Mouse (Mus musculus) MEL (cell line): ENCODE results near the gene Ank2. TPM values are rescaled to one million over a fixed set of nuclear protein-coding genes. Genes with fewer than 3 reads are reported as not detected.

Experiments
- DNase-seq: peaks from one replicate; pipeline ENCODE4 v3.0.0; 2011; ENCODE audit warnings: low read depth, low spot score
- H3K27ac ChIP-seq: 2 replicates; pipeline ENCODE4 v1.5.1; 2012; ENCODE audit warnings: low read depth, mild to moderate bottlenecking, control low read depth, low read length, moderate library complexity; ENCODE audit not compliant: control insufficient read depth
- H3K27me3 ChIP-seq, 2 experiments: fragments of 150-350 bp in 1 of 2; sonication (generic) in 1 of 2; 2 replicates each; pipeline ENCODE4 v1.6.1; 2012; ENCODE audit warnings: low read length in 2 of 2, mild to moderate bottlenecking in 2 of 2, improper control_type of control experiment in 1 of 2, moderate library complexity in 1 of 2; ENCODE audit not compliant: insufficient read depth in 2 of 2, control insufficient read depth in 1 of 2
- H3K36me3 ChIP-seq, 2 experiments: 2 replicates each; pipeline ENCODE4 v1.6.1; 2012 to 2014; ENCODE audit warnings: low read length in 2 of 2, improper control_type of control experiment in 1 of 2, inconsistent platforms in 1 of 2, mild to moderate bottlenecking in 1 of 2; ENCODE audit not compliant: insufficient read depth in 2 of 2, control insufficient read depth in 1 of 2
- H3K4me1 ChIP-seq, 2 experiments: fragments of 150-350 bp in 1 of 2; sonication (generic) in 1 of 2; 2 replicates each; pipeline ENCODE4 v1.6.1; 2012; ENCODE audit warnings: low read length in 2 of 2, improper control_type of control experiment in 1 of 2, mild to moderate bottlenecking in 1 of 2; ENCODE audit not compliant: insufficient read depth in 2 of 2, control insufficient read depth in 1 of 2
- H3K4me3 ChIP-seq, 2 experiments: fragments of 150-350 bp in 1 of 2; sonication (generic) in 1 of 2; 2 replicates each; pipeline ENCODE4 v1.5.1; 2012; ENCODE audit warnings: low read depth in 2 of 2, low read length in 2 of 2, mild to moderate bottlenecking in 2 of 2, moderate library complexity in 2 of 2, control low read depth in 1 of 2, improper control_type of control experiment in 1 of 2; ENCODE audit not compliant: control insufficient read depth in 1 of 2, insufficient read depth in 1 of 2
- H3K79me2 ChIP-seq: 2 replicates; pipeline ENCODE4 v1.6.1; 2012; ENCODE audit warnings: mild to moderate bottlenecking, low read length, moderate library complexity; ENCODE audit not compliant: control insufficient read depth, poor library complexity, insufficient read depth
- H3K9ac ChIP-seq: 2 replicates; pipeline ENCODE4 v1.6.1; 2012; ENCODE audit warnings: low read depth, mild to moderate bottlenecking, control low read depth, low read length, moderate library complexity; ENCODE audit not compliant: control insufficient read depth, poor library complexity, severe bottlenecking
- H3K9me3 ChIP-seq: fragments of 150-350 bp; sonication (generic); replicated peaks from 2 replicates; pipeline ENCODE4 v1.6.1; 2012; ENCODE audit warnings: mild to moderate bottlenecking, low read length, improper control_type of control experiment, moderate library complexity; ENCODE audit not compliant: insufficient read depth
- BHLHE40 ChIP-seq: IDR thresholded peaks from 2 replicates; pipeline ENCODE4 v1.6.1; 2012; ENCODE audit warnings: low read depth, mild to moderate bottlenecking, inconsistent platforms, low read length, improper control_type of control experiment, borderline replicate concordance
- CHD1 ChIP-seq: IDR thresholded peaks from 2 replicates; pipeline ENCODE4 v1.6.1; 2012; ENCODE audit warnings: low read depth, mild to moderate bottlenecking, inconsistent platforms, low read length, improper control_type of control experiment
- CTCF ChIP-seq, 3 experiments: IDR thresholded peaks in 2 of 3; conservative IDR thresholded peaks in 1 of 3; 2 replicates each; pipeline ENCODE4 v1.5.1; 2011 to 2012; ENCODE audit warnings: low read length in 3 of 3, low read depth in 2 of 3, mild to moderate bottlenecking in 2 of 3, improper control_type of control experiment in 1 of 3, inconsistent platforms in 1 of 3, mixed read lengths in 1 of 3, moderate library complexity in 1 of 3; ENCODE audit not compliant: control insufficient read depth in 1 of 3, insufficient read depth in 1 of 3, poor library complexity in 1 of 3, severe bottlenecking in 1 of 3
- ELF1 ChIP-seq: IDR thresholded peaks from 2 replicates; pipeline ENCODE4 v1.6.1; 2014; ENCODE audit warnings: low read depth, mild to moderate bottlenecking, inconsistent platforms, low read length, improper control_type of control experiment, moderate library complexity
- EP300 ChIP-seq, 2 experiments: IDR thresholded peaks; 2 replicates each; pipeline ENCODE4 v1.6.1; 2011; ENCODE audit warnings: improper control_type of control experiment in 2 of 2, low read length in 2 of 2, low read depth in 1 of 2, mild to moderate bottlenecking in 1 of 2
- GATA1 ChIP-seq: IDR thresholded peaks from 2 replicates; pipeline ENCODE4 v1.6.1; 2011; ENCODE audit warnings: low read depth, low read length, improper control_type of control experiment
- HCFC1 ChIP-seq: IDR thresholded peaks from 2 replicates; pipeline ENCODE4 v1.6.1; 2012; ENCODE audit warnings: low read depth, mild to moderate bottlenecking, inconsistent platforms, low read length, improper control_type of control experiment, moderate library complexity
- JUND ChIP-seq: IDR thresholded peaks from 2 replicates; pipeline ENCODE4 v1.6.1; 2011; ENCODE audit warnings: low read depth, mild to moderate bottlenecking, improper control_type of control experiment, low read length
- MAFK ChIP-seq: IDR thresholded peaks from 2 replicates; pipeline ENCODE4 v1.6.1; 2011; ENCODE audit warnings: low read depth, mild to moderate bottlenecking, low read length, improper control_type of control experiment, borderline replicate concordance
- MAX ChIP-seq: IDR thresholded peaks from 2 replicates; pipeline ENCODE4 v1.6.1; 2011; ENCODE audit warnings: low read length, improper control_type of control experiment
- MXI1 ChIP-seq: IDR thresholded peaks from 2 replicates; pipeline ENCODE4 v1.6.1; 2011; ENCODE audit warnings: mild to moderate bottlenecking, low read depth, low read length, improper control_type of control experiment
- MYB ChIP-seq: IDR thresholded peaks from 2 replicates; pipeline ENCODE4 v1.6.1; 2011; ENCODE audit warnings: mild to moderate bottlenecking, low read depth, low read length, improper control_type of control experiment
- NELFE ChIP-seq: IDR thresholded peaks from 2 replicates; pipeline ENCODE4 v1.6.1; 2011; ENCODE audit warnings: low read depth, low read length, improper control_type of control experiment
- POLR2A ChIP-seq, 2 experiments: IDR thresholded peaks; 2 replicates each; pipeline ENCODE4 v1.6.1; 2011 to 2012; ENCODE audit warnings: low read length in 2 of 2, mild to moderate bottlenecking in 2 of 2, control low read depth in 1 of 2, improper control_type of control experiment in 1 of 2, low read depth in 1 of 2, moderate library complexity in 1 of 2; ENCODE audit not compliant: control insufficient read depth in 1 of 2, insufficient read depth in 1 of 2, poor library complexity in 1 of 2
- POLR2AphosphoS2 ChIP-seq: IDR thresholded peaks from 2 replicates; pipeline ENCODE4 v1.6.1; 2011; ENCODE audit warnings: low read length, improper control_type of control experiment
- RAD21 ChIP-seq: IDR thresholded peaks from 2 replicates; pipeline ENCODE4 v1.6.1; 2011; ENCODE audit warnings: mild to moderate bottlenecking, low read depth, low read length, improper control_type of control experiment
- RCOR1 ChIP-seq: IDR thresholded peaks from 2 replicates; pipeline ENCODE4 v1.6.1; 2012; ENCODE audit warnings: low read depth, mild to moderate bottlenecking, inconsistent platforms, low read length, improper control_type of control experiment
- SIN3A ChIP-seq: IDR thresholded peaks from 2 replicates; pipeline ENCODE4 v1.6.1; 2012; ENCODE audit warnings: low read length, improper control_type of control experiment, inconsistent platforms
- SMC3 ChIP-seq: IDR thresholded peaks from 2 replicates; pipeline ENCODE4 v1.6.1; 2011; ENCODE audit warnings: low read depth, low read length, improper control_type of control experiment
- TAL1 ChIP-seq: IDR thresholded peaks from 2 replicates; pipeline ENCODE4 v1.6.1; 2012; ENCODE audit warnings: mild to moderate bottlenecking, inconsistent platforms, low read length, moderate library complexity, mixed read lengths
- TBP ChIP-seq: IDR thresholded peaks from 2 replicates; pipeline ENCODE4 v1.8.0; 2011; ENCODE audit warnings: low read depth, low read length, improper control_type of control experiment
- USF2 ChIP-seq, 2 experiments: IDR thresholded peaks; 2 replicates each; pipeline ENCODE4 v1.6.1; 2011 to 2012; ENCODE audit warnings: improper control_type of control experiment in 2 of 2, low read length in 2 of 2, borderline replicate concordance in 1 of 2, inconsistent platforms in 1 of 2, low read depth in 1 of 2, mild to moderate bottlenecking in 1 of 2; ENCODE audit not compliant: insufficient read depth in 1 of 2
- ZKSCAN1 ChIP-seq: IDR thresholded peaks from 2 replicates; pipeline ENCODE4 v1.6.1; 2012; ENCODE audit warnings: low read depth, mild to moderate bottlenecking, inconsistent platforms, low read length, improper control_type of control experiment, moderate library complexity
- ZNF384 ChIP-seq: IDR thresholded peaks from 2 replicates; pipeline ENCODE4 v1.6.1; 2012; ENCODE audit warnings: low read depth, mild to moderate bottlenecking, inconsistent platforms, low read length, improper control_type of control experiment
- polyA plus RNA-seq, 2 experiments: library from polyadenylated mRNA; stranded (reverse) in 1 of 2; unstranded in 1 of 2; fragments of >175 nt in 1 of 2; fragments of >200 nt in 1 of 2; gene quantifications; 2 replicates each; pipeline versions ENCODE4 v1.2.1 to v1.2.4; 2012; ENCODE audit warnings: low replicate concordance in 2 of 2, low read depth in 1 of 2; ENCODE audit not compliant: insufficient read length in 2 of 2, insufficient read depth in 1 of 2, missing spikeins in 1 of 2
- total RNA-seq: library from RNA; depleted of rRNA; stranded (reverse); fragments of 300-350 nt; gene quantifications from 2 replicates; pipeline ENCODE4 v1.2.3, GENCODE M21; 2012

Ank2 gene
- total and polyA plus RNA-seq, 3 experiments, result 2.7 to 4.5 TPM; not detected in 1

GRCm38 (mm10) chr3:127013976-127014375 lies 485.2 kb downstream of the Ank2 start:
- Histone ChIP-seq H3K9me3 (no peaks in the 10 kb centered on the region), H3K4me1 (no peaks in the 10 kb centered on the region), H3K36me3 (no peaks in the 10 kb centered on the region), H3K9ac (no peak overlapping the region), H3K4me3 (no peak overlapping the region), H3K27ac (no peak overlapping the region), H3K27me3 (no peaks in the 10 kb centered on the region), H3K79me2 (no peaks in the 10 kb centered on the region)
- no peak for TF ChIP-seq MXI1
- no peak for DNase-seq

GRCm38 (mm10) chr3:127012525-127012924 lies 486.6 kb downstream of the Ank2 start:
- Histone ChIP-seq H3K9ac (no peak overlapping the region), H3K79me2 (no peaks in the 10 kb centered on the region), H3K27me3 (no peaks in the 10 kb centered on the region), H3K36me3 (no peaks in the 10 kb centered on the region), H3K27ac (no peak overlapping the region), H3K4me1 (no peaks in the 10 kb centered on the region), H3K4me3 (no peak overlapping the region), H3K9me3 (no peaks in the 10 kb centered on the region)
- peak; percentile 56 for DNase-seq
- TF ChIP-seq CHD1, result no peak
- TF ChIP-seq MAX, result no peak
- peak; percentile 61 to 75 (median 63) for TF ChIP-seq CTCF (IDR thresholded peaks at IDR 0.05 in 2 of 3, conservative IDR thresholded peaks at IDR 0.05 in 1 of 3; ENCODE audit: control insufficient read depth in 1 of 3, insufficient read depth in 1 of 3, low read depth in 2 of 3, low read length in 3 of 3, poor library complexity in 1 of 3, severe bottlenecking in 1 of 3)
- TF ChIP-seq GATA1, result no peak
- TF ChIP-seq MXI1, result no peak
- TF ChIP-seq SMC3, result peak; percentile 52
- TF ChIP-seq EP300 (IDR thresholded peaks at IDR 0.05; ENCODE audit: low read depth in 1 of 2, low read length in 2 of 2), result no peak
- no peak for TF ChIP-seq MYB
- TF ChIP-seq MAFK, result no peak
- peak; percentile 32 for TF ChIP-seq RAD21

- Histone ChIP-seq H3K36me3 (no peaks in the 10 kb centered on the region), H3K4me3 (no peak overlapping the region), H3K9me3 (no peaks in the 10 kb centered on the region), H3K79me2 (no peaks in the 10 kb centered on the region), H3K4me1 (no peaks in the 10 kb centered on the region), H3K9ac (no peak overlapping the region), H3K27me3 (no peaks in the 10 kb centered on the region), H3K27ac (no peak overlapping the region)
- no peak for TF ChIP-seq POLR2A (IDR thresholded peaks at IDR 0.05; ENCODE audit: control insufficient read depth in 1 of 2, insufficient read depth in 1 of 2, low read depth in 1 of 2, low read length in 2 of 2, poor library complexity in 1 of 2)
- TF ChIP-seq SMC3, result no peak
- no peak for TF ChIP-seq JUND
- TF ChIP-seq POLR2AphosphoS2, result no peak
- TF ChIP-seq HCFC1, result no peak
- no peak for TF ChIP-seq RCOR1
- no peak for TF ChIP-seq NELFE
- no peak for TF ChIP-seq ZKSCAN1
- TF ChIP-seq TAL1, result no peak
- TF ChIP-seq USF2 (IDR thresholded peaks at IDR 0.05; ENCODE audit: borderline replicate concordance in 1 of 2, insufficient read depth in 1 of 2, low read depth in 1 of 2, low read length in 2 of 2), result no peak
- no peak for TF ChIP-seq EP300 (IDR thresholded peaks at IDR 0.05; ENCODE audit: low read depth in 1 of 2, low read length in 2 of 2)
- no peak for TF ChIP-seq ZNF384
- no peak for TF ChIP-seq ELF1
- TF ChIP-seq SIN3A, result no peak
- no peak for TF ChIP-seq MYB
- TF ChIP-seq TBP, result no peak
- no peak for TF ChIP-seq BHLHE40
- no peak for TF ChIP-seq MAFK
- DNase-seq, result no peak
Observed at GRCm38 (mm10) chr3:127005898-127006673, 493.1 kb downstream of the Ank2 start.
